Mouse (Mus musculus) small intestine, adult 2 months (tissue): ENCODE results near the gene Nkd2. TPM values are rescaled to one million over a fixed set of nuclear protein-coding genes. Genes with fewer than 3 reads are reported as not detected.

ENCODE experiments used
- H3K27ac ChIP-seq: fragments of 200-500 bp; 2 replicates; pipeline ENCODE4 v1.5.1; 2012; ENCODE audit warnings: low read depth, low read length, control low read depth, inconsistent platforms; ENCODE audit not compliant: insufficient read depth
- H3K27me3 ChIP-seq: fragments of 200-500 bp; 2 replicates; pipeline ENCODE4 v1.6.1; 2012; ENCODE audit warnings: mild to moderate bottlenecking, moderate library complexity, low read length, inconsistent platforms; ENCODE audit not compliant: control insufficient read depth, insufficient read depth
- H3K36me3 ChIP-seq: fragments of 200-500 bp; 2 replicates; pipeline ENCODE4 v1.6.1; 2012; ENCODE audit warnings: mild to moderate bottlenecking, low read length, control low read depth, inconsistent platforms; ENCODE audit not compliant: control insufficient read depth, insufficient read depth
- H3K4me1 ChIP-seq: fragments of 200-500 bp; 2 replicates; pipeline ENCODE4 v1.6.1; 2012; ENCODE audit warnings: low read length, inconsistent platforms, mixed read lengths; ENCODE audit not compliant: control insufficient read depth, insufficient read depth, insufficient read length
- H3K4me3 ChIP-seq: fragments of 200-500 bp; 2 replicates; pipeline ENCODE4 v1.5.1; 2012; ENCODE audit warnings: low read depth, mild to moderate bottlenecking, control low read depth, inconsistent platforms, low read length, moderate library complexity
- CTCF ChIP-seq: fragments of 200-500 bp; IDR thresholded peaks from 2 replicates; pipeline ENCODE4 v1.5.1; 2012; ENCODE audit warnings: low read depth, mild to moderate bottlenecking, control low read depth, inconsistent platforms, low read length, moderate library complexity, mixed read lengths; ENCODE audit not compliant: insufficient replicate concordance, insufficient read length; ENCODE audit errors: extremely low read depth
- POLR2A ChIP-seq: fragments of 200-500 bp; IDR thresholded peaks from 2 replicates; pipeline ENCODE4 v1.6.1; 2012; ENCODE audit warnings: low read depth, mild to moderate bottlenecking, control low read depth, inconsistent platforms, low read length, moderate library complexity
- WGBS: fragments of 180-500 bp; shearing (Covaris S2); methylation state at CpG from one replicate; pipeline ENCODE4 v1.1.7; 2018; 5-methylcytosine and 5-hydroxymethylcytosine counted together
- polyA plus RNA-seq: library from polyadenylated mRNA; depleted of rRNA; stranded (reverse); fragments of >200 nt; gene quantifications from 2 replicates; pipeline ENCODE4 v1.2.3, GENCODE M21; 2012

Nkd2 gene
- polyA plus RNA-seq, 1 experiment, result 10.1 TPM

- Histone ChIP-seq H3K4me3 (no peak overlapping the region), H3K4me1 (no peaks in the 10 kb centered on the region), H3K27ac (no peak overlapping the region), H3K27me3 (no peaks in the 10 kb centered on the region), H3K36me3 (no peaks in the 10 kb centered on the region)
- TF ChIP-seq POLR2A (no peak), CTCF (peak; percentile 49; the same call in 1 of the 2 replicates)
- WGBS, result 82% methylated on average over 5 of the region's 5 CpGs
Observed at GRCm38 (mm10) chr13:73879824-73880223, 32.4 kb upstream of the Nkd2 start.

- H3K4me1 ChIP-seq, result no peaks in the 10 kb centered on the region
- H3K4me3 ChIP-seq, result no peak overlapping the region
- no peak overlapping the region for H3K27ac ChIP-seq
- TF ChIP-seq CTCF (no peak), POLR2A (no peak)
- WGBS, result 75% methylated on average over 2 of the region's 2 CpGs
- no peaks in the 10 kb centered on the region for H3K36me3 ChIP-seq
- no peaks in the 10 kb centered on the region for H3K27me3 ChIP-seq
Observed at GRCm38 (mm10) chr13:73872159-73872558, 24.7 kb upstream of the Nkd2 start.

- Histone ChIP-seq H3K4me1 (peaks cover 4% of the 10 kb centered on the region; the same call in 1 of the 2 replicates), H3K27ac (no peak overlapping the region), H3K36me3 (no peaks in the 10 kb centered on the region), H3K27me3 (peaks cover 10% of the 10 kb centered on the region), H3K4me3 (peak overlapping the region; percentile 76)
- WGBS, result 2% methylated on average over 57 of the region's 65 CpGs
- TF ChIP-seq CTCF, result no peak
- no peak for TF ChIP-seq POLR2A
Observed at GRCm38 (mm10) chr13:73846589-73847464, 604 bp downstream of the Nkd2 start.

- H3K4me1 ChIP-seq, result peaks cover 4% of the 10 kb centered on the region; the same call in 1 of the 2 replicates
- no peak for TF ChIP-seq CTCF
- TF ChIP-seq POLR2A, result no peak
- H3K27me3 ChIP-seq, result peaks cover 10% of the 10 kb centered on the region
- H3K36me3 ChIP-seq, result no peaks in the 10 kb centered on the region
- no peak overlapping the region for H3K4me3 ChIP-seq
- H3K27ac ChIP-seq, result 0 out of 2 replicates have a peak overlapping the region, but pooled peaks have one; percentile 34
Observed at GRCm38 (mm10) chr13:73842696-73843095, 4.7 kb downstream of the Nkd2 start.

GRCm38 (mm10) chr13:73839740-73840139, 7.7 kb downstream of the Nkd2 start:
- whole genome bisulfite sequencing, result 87% methylated on average over 4 of the region's 4 CpGs
- Histone ChIP-seq H3K27me3 (no peaks in the 10 kb centered on the region), H3K27ac (no peak overlapping the region), H3K4me3 (no peak overlapping the region), H3K4me1 (peaks cover 3% of the 10 kb centered on the region; the same call in 1 of the 2 replicates), H3K36me3 (no peaks in the 10 kb centered on the region)
- TF ChIP-seq CTCF (no peak), POLR2A (no peak)

- no peak overlapping the region for H3K4me3 ChIP-seq
- H3K27me3 ChIP-seq, result no peaks in the 10 kb centered on the region
- H3K36me3 ChIP-seq, result no peaks in the 10 kb centered on the region
- H3K4me1 ChIP-seq, result peaks cover 3% of the 10 kb centered on the region; the same call in 1 of the 2 replicates
- no peak for TF ChIP-seq CTCF
- no peak for TF ChIP-seq POLR2A
- H3K27ac ChIP-seq, result no peak overlapping the region
- WGBS, result 82% methylated on average over 11 of the region's 11 CpGs
Observed at GRCm38 (mm10) chr13:73839137-73839548, 8.3 kb downstream of the Nkd2 start.

- peaks cover 3% of the 10 kb centered on the region; the same call in 1 of the 2 replicates for H3K4me1 ChIP-seq
- TF ChIP-seq CTCF, result no peak
- no peak for TF ChIP-seq POLR2A
- H3K36me3 ChIP-seq, result no peaks in the 10 kb centered on the region
- no peaks in the 10 kb centered on the region for H3K27me3 ChIP-seq
- no peak overlapping the region for H3K27ac ChIP-seq
- no peak overlapping the region for H3K4me3 ChIP-seq
- 44% methylated on average over 8 of the region's 8 CpGs for WGBS
Observed at GRCm38 (mm10) chr13:73837708-73838107, 9.7 kb downstream of the Nkd2 start.
